Mouse (Mus musculus) heart, adult 2 months (tissue): ENCODE data around the gene St8sia1. TPM values are rescaled to one million over a fixed set of nuclear protein-coding genes. Genes with fewer than 3 reads are reported as not detected.

ENCODE experiments used
- DNase-seq, 2 experiments: peaks; one replicate each; pipeline ENCODE4 v3.0.0; 2021
- H3K27ac ChIP-seq: fragments of 200-600 bp; 2 replicates; pipeline ENCODE4 v1.8.1; 2022
- H3K27me3 ChIP-seq: fragments of 200-500 bp; 2 replicates; pipeline ENCODE4 v1.6.1; 2012; ENCODE audit warnings: mild to moderate bottlenecking, low read length, inconsistent platforms, mixed read lengths; ENCODE audit not compliant: control insufficient read depth, insufficient read depth
- H3K36me3 ChIP-seq: fragments of 200-500 bp; 2 replicates; pipeline ENCODE4 v1.6.1; 2012; ENCODE audit warnings: low read length, inconsistent platforms; ENCODE audit not compliant: control insufficient read depth, insufficient read depth
- H3K4me1 ChIP-seq: fragments of 200-500 bp; 2 replicates; pipeline ENCODE4 v1.6.1; 2011; ENCODE audit warnings: low read length; ENCODE audit not compliant: control insufficient read depth, insufficient read depth
- H3K4me3 ChIP-seq: fragments of 200-600 bp; 2 replicates; pipeline ENCODE4 v1.8.1; 2022
- H3K79me2 ChIP-seq: fragments of 200-500 bp; replicated peaks from 2 replicates; pipeline ENCODE4 v1.6.1; 2012; ENCODE audit warnings: mild to moderate bottlenecking, inconsistent platforms, low read length, moderate library complexity, mixed read lengths; ENCODE audit not compliant: control insufficient read depth, insufficient read depth
- H3K9ac ChIP-seq: fragments of 200-500 bp; 2 replicates; pipeline ENCODE4 v1.6.1; 2012; ENCODE audit warnings: low read depth, mild to moderate bottlenecking, control low read depth, inconsistent platforms, low read length, mixed read lengths
- CTCF ChIP-seq: fragments of 200-600 bp; IDR thresholded peaks from 2 replicates; pipeline ENCODE4 v1.8.1; 2022; ENCODE audit warnings: antibody characterized with exemption, mild to moderate bottlenecking, moderate library complexity
- EP300 ChIP-seq: fragments of 200-500 bp; IDR thresholded peaks from 2 replicates; pipeline ENCODE4 v1.6.1; 2011; ENCODE audit warnings: low read depth, low read length, control low read depth; ENCODE audit not compliant: insufficient read depth
- POLR2A ChIP-seq: fragments of 200-500 bp; IDR thresholded peaks from 2 replicates; pipeline ENCODE4 v1.6.1; 2011; ENCODE audit warnings: mild to moderate bottlenecking, low read depth, low read length, control low read depth; ENCODE audit not compliant: insufficient read depth
- WGBS: fragments of 180-500 bp; shearing (Covaris S2); methylation state at CpG from one replicate; pipeline ENCODE4 v1.1.7; 2018; 5-methylcytosine and 5-hydroxymethylcytosine counted together
- intact Hi-C: fragments of 180-260 bp; cut with DNase I; formaldehyde crosslinking; loops from one replicate; pipeline ENCODE4 v1.15.1; 2025
- polyA plus RNA-seq: library from polyadenylated mRNA; depleted of rRNA; stranded (reverse); fragments of >200 nt; gene quantifications from 2 replicates; pipeline ENCODE4 v1.2.3, GENCODE M21; 2012
- total RNA-seq, 2 experiments: library from RNA; stranded (reverse); gene quantifications; 2 replicates each; pipeline ENCODE4 v1.2.3; 2021

The St8sia1 gene
- total and polyA plus RNA-seq, 3 experiments, result 0.10 to 0.11 (median 0.10) TPM

- 79% methylated on average over 6 of the region's 6 CpGs for WGBS
- H3K4me1 ChIP-seq, result no peaks in the 10 kb centered on the region
- H3K79me2 ChIP-seq, result no peaks in the 10 kb centered on the region
- DNase-seq, result no peak
- no peaks in the 10 kb centered on the region for H3K27me3 ChIP-seq
- H3K36me3 ChIP-seq, result no peaks in the 10 kb centered on the region
- intact Hi-C loops, result no loop called here
- no peak for TF ChIP-seq EP300
- no peak for TF ChIP-seq CTCF
- TF ChIP-seq POLR2A, result no peak
- H3K27ac ChIP-seq, result no peak overlapping the region
- H3K9ac ChIP-seq, result no peak overlapping the region
- H3K4me3 ChIP-seq, result no peak overlapping the region
Measured at GRCm38 (mm10) chr6:142852419-142853377, 111.6 kb downstream of the St8sia1 start.

- intact Hi-C loops, result loop anchor here (2.0 kb wide), 1 partner anchor 26 kb away; no protein-coding TSS in a partner anchor
- H3K4me1 ChIP-seq, result no peaks in the 10 kb centered on the region
- H3K79me2 ChIP-seq, result no peaks in the 10 kb centered on the region
- H3K4me3 ChIP-seq, result no peak overlapping the region
- no peak overlapping the region for H3K9ac ChIP-seq
- WGBS, result 52% methylated on average over 8 of the region's 8 CpGs
- peak; percentile 22 to 67 for DNase-seq
- no peaks in the 10 kb centered on the region for H3K36me3 ChIP-seq
- H3K27ac ChIP-seq, result peak overlapping the region; percentile 29; the same call in 1 of the 2 replicates
- H3K27me3 ChIP-seq, result no peaks in the 10 kb centered on the region
- TF ChIP-seq POLR2A (no peak), CTCF (no peak), EP300 (no peak)
Measured at GRCm38 (mm10) chr6:142850436-142850835, 113.8 kb downstream of the St8sia1 start.

- no peaks in the 10 kb centered on the region for H3K4me1 ChIP-seq
- DNase-seq, result no peak
- intact Hi-C loops, result no loop called here
- H3K36me3 ChIP-seq, result no peaks in the 10 kb centered on the region
- H3K4me3 ChIP-seq, result no peak overlapping the region
- no peak for TF ChIP-seq POLR2A
- no peak for TF ChIP-seq EP300
- TF ChIP-seq CTCF, result no peak
- 62% methylated on average over 5 of the region's 5 CpGs for WGBS
- H3K27me3 ChIP-seq, result no peaks in the 10 kb centered on the region
- H3K27ac ChIP-seq, result no peak overlapping the region
- H3K9ac ChIP-seq, result no peak overlapping the region
- H3K79me2 ChIP-seq, result no peaks in the 10 kb centered on the region
Measured at GRCm38 (mm10) chr6:142849326-142849725, 114.9 kb downstream of the St8sia1 start.

GRCm38 (mm10) chr6:142847914-142848674, 116.2 kb downstream of the St8sia1 start:
- TF ChIP-seq POLR2A (no peak), CTCF (no peak), EP300 (no peak)
- H3K79me2 ChIP-seq, result no peaks in the 10 kb centered on the region
- no peak overlapping the region for H3K4me3 ChIP-seq
- H3K27me3 ChIP-seq, result no peaks in the 10 kb centered on the region
- H3K36me3 ChIP-seq, result no peaks in the 10 kb centered on the region
- H3K4me1 ChIP-seq, result no peaks in the 10 kb centered on the region
- no peak for DNase-seq
- no peak overlapping the region for H3K27ac ChIP-seq
- 76% methylated on average over 8 of the region's 8 CpGs for WGBS
- H3K9ac ChIP-seq, result no peak overlapping the region
- intact Hi-C loops, result no loop called here

GRCm38 (mm10) chr6:142846855-142847254, 117.4 kb downstream of the St8sia1 start:
- 83% methylated on average over 4 of the region's 4 CpGs for WGBS
- TF ChIP-seq POLR2A, result no peak
- TF ChIP-seq CTCF, result no peak
- no peak for TF ChIP-seq EP300
- intact Hi-C loops, result no loop called here
- no peaks in the 10 kb centered on the region for H3K79me2 ChIP-seq
- no peak overlapping the region for H3K4me3 ChIP-seq
- no peak overlapping the region for H3K9ac ChIP-seq
- no peaks in the 10 kb centered on the region for H3K36me3 ChIP-seq
- DNase-seq, result no peak
- no peaks in the 10 kb centered on the region for H3K4me1 ChIP-seq
- H3K27ac ChIP-seq, result no peak overlapping the region
- H3K27me3 ChIP-seq, result no peaks in the 10 kb centered on the region

- intact Hi-C loops, result no loop called here
- Histone ChIP-seq H3K27ac (no peak overlapping the region), H3K79me2 (no peaks in the 10 kb centered on the region), H3K9ac (no peak overlapping the region), H3K4me1 (no peaks in the 10 kb centered on the region), H3K27me3 (no peaks in the 10 kb centered on the region), H3K36me3 (no peaks in the 10 kb centered on the region), H3K4me3 (no peak overlapping the region)
- no peak for DNase-seq
- TF ChIP-seq EP300 (no peak), CTCF (no peak), POLR2A (no peak)
- WGBS, result 85% methylated on average over 4 of the region's 4 CpGs
Measured at GRCm38 (mm10) chr6:142845066-142845465, 119.2 kb downstream of the St8sia1 start.
